Mouse (Mus musculus) G1E (cell line): ENCODE measurements around the gene Grm7. TPM values are rescaled to one million over a fixed set of nuclear protein-coding genes. Genes with fewer than 3 reads are reported as not detected.

Source experiments
- ATAC-seq: 2 replicates; pipeline ENCODE4 v1.8.0; 2016; ENCODE audit warnings: mild to moderate bottlenecking; ENCODE audit not compliant: insufficient number of reproducible peaks, poor library complexity, low FRiP score, severe bottlenecking; ENCODE audit errors: extremely low read depth
- DNase-seq: peaks from one replicate; pipeline ENCODE4 v3.0.0; 2012; ENCODE audit warnings: low spot score
- H3K27me3 ChIP-seq: 2 replicates; pipeline ENCODE4 v1.6.1; 2012; ENCODE audit warnings: mild to moderate bottlenecking, low read length, inconsistent platforms; ENCODE audit not compliant: insufficient read depth
- H3K36me3 ChIP-seq: replicated peaks from 2 replicates; pipeline ENCODE3; 2012; ENCODE audit warnings: mild to moderate bottlenecking, inconsistent platforms
- H3K4me1 ChIP-seq: 2 replicates; pipeline ENCODE4 v1.6.1; 2012; ENCODE audit warnings: low read depth, low read length, inconsistent platforms, mixed read lengths; ENCODE audit not compliant: insufficient read depth
- H3K4me3 ChIP-seq: 2 replicates; pipeline ENCODE4 v1.5.1; 2012; ENCODE audit warnings: low read depth, mild to moderate bottlenecking, inconsistent platforms, low read length, moderate library complexity, mixed read lengths
- H3K9me3 ChIP-seq: replicated peaks from 2 replicates; pipeline ENCODE4 v1.6.1; 2012; ENCODE audit warnings: inconsistent platforms
- CTCF ChIP-seq: IDR thresholded peaks from 2 replicates; pipeline ENCODE4 v1.5.1; 2012; ENCODE audit warnings: low read depth, low read length, inconsistent platforms, mixed read lengths
- GATA1 ChIP-seq: IDR thresholded peaks from 2 replicates; pipeline ENCODE4 v1.6.1; 2012; ENCODE audit warnings: borderline replicate concordance, low read length, inconsistent platforms, mixed read lengths
- GATA2 ChIP-seq: IDR thresholded peaks from 2 replicates; pipeline ENCODE4 v1.6.1; 2012; ENCODE audit warnings: low read depth, low read length, inconsistent platforms, borderline replicate concordance
- POLR2AphosphoS5 ChIP-seq: IDR thresholded peaks from 2 replicates; pipeline ENCODE4 v1.6.1; 2012; ENCODE audit warnings: low read depth, low read length, inconsistent platforms; ENCODE audit not compliant: insufficient replicate concordance
- TAL1 ChIP-seq: conservative IDR thresholded peaks from 2 replicates; pipeline ENCODE4 v1.6.1; 2012; ENCODE audit warnings: low read depth, low read length, inconsistent platforms, mixed read lengths
- polyA plus RNA-seq: library from polyadenylated mRNA; stranded (reverse); fragments of >175 nt; gene quantifications from 2 replicates; pipeline ENCODE4 v1.2.3, GENCODE M21; 2012
- total RNA-seq, 2 experiments: library from RNA; stranded (forward) in 1 of 2; stranded (reverse) in 1 of 2; fragments of 200-1000 nt in 1 of 2; fragments of >200 nt in 1 of 2; fragmentation: Nextera tagmentation in 1 of 2; gene quantifications; 2 replicates each; pipeline ENCODE4 v1.2.3; 2014 to 2017

Grm7 gene
- total and polyA plus RNA-seq, 3 experiments = 0.11 TPM; not detected in 2

GRCm38 (mm10) chr6:110668447-110668846 is 23.1 kb downstream of the Grm7 start:
- TF ChIP-seq POLR2AphosphoS5 (no peak), CTCF (no peak), TAL1 (no peak), GATA1 (no peak), GATA2 (no peak)
- ATAC-seq (no peak), DNase-seq (no peak)
- Histone ChIP-seq H3K36me3 (no peaks in the 10 kb centered on the region), H3K27me3 (no peaks in the 10 kb centered on the region), H3K9me3 (no peaks in the 10 kb centered on the region), H3K4me3 (no peak overlapping the region), H3K4me1 (no peaks in the 10 kb centered on the region)

DNA sequence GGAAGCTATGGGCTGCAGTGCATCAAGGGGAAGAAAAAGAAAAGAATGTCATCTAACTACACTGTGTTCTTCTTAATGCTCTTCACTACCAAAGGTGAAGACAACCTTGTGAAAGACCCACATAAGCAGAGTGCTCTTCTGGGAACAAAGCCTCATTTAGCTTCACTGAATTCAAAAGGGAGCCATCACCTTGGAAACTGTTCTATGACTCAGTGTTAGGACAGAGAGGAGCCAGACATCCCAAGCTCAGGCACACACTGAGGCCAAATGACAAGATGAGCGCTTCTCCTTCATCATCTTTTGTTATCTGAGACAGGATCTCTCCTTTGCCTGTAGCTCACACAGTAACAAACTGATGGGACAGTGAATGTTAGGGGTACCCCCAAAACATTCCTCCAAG is 45.6 kb downstream of the Grm7 start:
- H3K9me3 ChIP-seq = no peaks in the 10 kb centered on the region
- TF ChIP-seq GATA2 (no peak), CTCF (no peak), POLR2AphosphoS5 (no peak), TAL1 (no peak), GATA1 (no peak)
- DNase-seq (no peak), ATAC-seq (no peak)
- H3K27me3 ChIP-seq = no peaks in the 10 kb centered on the region
- H3K4me3 ChIP-seq = no peak overlapping the region
- no peaks in the 10 kb centered on the region for H3K4me1 ChIP-seq
- no peaks in the 10 kb centered on the region for H3K36me3 ChIP-seq

DNA sequence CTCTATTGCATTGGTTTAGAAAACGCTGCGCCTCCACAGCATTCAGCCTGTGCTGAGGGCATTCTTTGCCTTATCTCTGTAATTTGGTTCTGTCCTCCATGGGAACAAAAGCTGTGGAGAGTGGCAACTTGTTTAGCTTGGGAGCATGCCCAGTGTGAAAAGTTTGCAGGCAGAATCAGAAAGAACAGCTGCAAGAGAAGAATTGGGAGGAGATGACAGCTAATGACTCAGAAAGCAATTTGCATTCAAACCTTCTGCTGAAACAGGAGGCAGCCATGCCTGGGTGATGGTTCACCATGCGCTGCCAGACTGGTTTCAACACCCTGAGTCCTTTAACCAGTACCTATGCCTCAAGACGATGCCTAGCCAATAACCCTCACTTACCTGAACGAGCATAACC is 64.4 kb downstream of the Grm7 start:
- no peak for ATAC-seq
- H3K36me3 ChIP-seq = no peaks in the 10 kb centered on the region
- H3K4me1 ChIP-seq = no peaks in the 10 kb centered on the region
- no peaks in the 10 kb centered on the region for H3K9me3 ChIP-seq
- DNase-seq = no peak
- H3K4me3 ChIP-seq = no peak overlapping the region
- H3K27me3 ChIP-seq = no peaks in the 10 kb centered on the region
- TF ChIP-seq POLR2AphosphoS5 (no peak), GATA2 (no peak), GATA1 (no peak), TAL1 (no peak), CTCF (no peak)

- no peaks in the 10 kb centered on the region for H3K27me3 ChIP-seq
- DNase-seq = no peak
- no peak for TF ChIP-seq CTCF
- ATAC-seq = no peak
- H3K36me3 ChIP-seq = no peaks in the 10 kb centered on the region
- H3K9me3 ChIP-seq = peaks cover 3% of the 10 kb centered on the region
- no peak overlapping the region for H3K4me3 ChIP-seq
- no peaks in the 10 kb centered on the region for H3K4me1 ChIP-seq
Observed at GRCm38 (mm10) chr6:110714943-110715342, 69.6 kb downstream of the Grm7 start.

- no peaks in the 10 kb centered on the region for H3K9me3 ChIP-seq
- H3K36me3 ChIP-seq = no peaks in the 10 kb centered on the region
- H3K4me3 ChIP-seq = no peak overlapping the region
- ATAC-seq = no peak
- TF ChIP-seq GATA1 (no peak), POLR2AphosphoS5 (no peak), CTCF (no peak), GATA2 (no peak), TAL1 (no peak)
- DNase-seq = no peak
- H3K4me1 ChIP-seq = no peaks in the 10 kb centered on the region
- no peaks in the 10 kb centered on the region for H3K27me3 ChIP-seq
Observed at GRCm38 (mm10) chr6:110723371-110723770, 78.0 kb downstream of the Grm7 start.

- DNase-seq (no peak), ATAC-seq (no peak)
- Histone ChIP-seq H3K36me3 (no peaks in the 10 kb centered on the region), H3K4me3 (no peak overlapping the region), H3K4me1 (no peaks in the 10 kb centered on the region), H3K9me3 (no peaks in the 10 kb centered on the region), H3K27me3 (no peaks in the 10 kb centered on the region)
- TF ChIP-seq GATA2 (no peak), TAL1 (no peak)
Observed at GRCm38 (mm10) chr6:110733914-110734313, 88.5 kb downstream of the Grm7 start.

GRCm38 (mm10) chr6:110743981-110744670 is 98.7 kb downstream of the Grm7 start:
- Histone ChIP-seq H3K9me3 (no peaks in the 10 kb centered on the region), H3K27me3 (no peaks in the 10 kb centered on the region), H3K4me3 (no peak overlapping the region), H3K36me3 (no peaks in the 10 kb centered on the region), H3K4me1 (no peaks in the 10 kb centered on the region)
- TF ChIP-seq CTCF (no peak), POLR2AphosphoS5 (no peak), GATA1 (no peak)
- DNase-seq (no peak), ATAC-seq (no peak)
